Mouse (Mus musculus) neural tube, postnatal 0 days (tissue): Measurements from ENCODE around the gene 3110009E18Rik. TPM values are rescaled to one million over a fixed set of nuclear protein-coding genes. Genes with fewer than 3 reads are reported as not detected.

Experiments
- polyA plus RNA-seq: library from polyadenylated mRNA; unstranded; fragments of >200 nt; fragmentation: Nextera tagmentation; extraction: Ambion mirVana; gene quantifications from 2 replicates; pipeline ENCODE4 v1.2.1, GENCODE M21; 2015

The 3110009E18Rik gene
- 15.8 and 16.0 TPM in 2 replicates for polyA plus RNA-seq

GRCm38 (mm10) chr1:120120969-120121811 lies at the start of gene 3110009E18Rik, which contains the start of gene Dbi:
Gene 3110009E18Rik, plus strand, starts transcription at chr1:120121187.
Gene Dbi, minus strand, starts transcription at chr1:120121078.

GRCm38 (mm10) chr1:120073519-120074306 lies 47.3 kb upstream of the 3110009E18Rik start, which contains the start of gene Tmem37:
Gene Tmem37, minus strand, starts transcription at chr1:120074074.

Other genes with a start within 250 kb of the 3110009E18Rik start
- gene Tmem177, start 208.0 kb upstream of the 3110009E18Rik start, polyA plus RNA-seq: 4.1 and 4.4 TPM in 2 replicates
- 0.19 and 0.25 TPM in 2 replicates for gene Cfap221, start 124.0 kb upstream of the 3110009E18Rik start, polyA plus RNA-seq
- gene Sctr, start 114.3 kb upstream of the 3110009E18Rik start, polyA plus RNA-seq: 0.86 and 0.99 TPM in 2 replicates
- gene Tmem37, start 47.1 kb upstream of the 3110009E18Rik start, polyA plus RNA-seq: 7.2 and 7.9 TPM in 2 replicates
- 3,176 and 3,426 TPM in 2 replicates for gene Dbi, start 109 bp upstream of the 3110009E18Rik start, polyA plus RNA-seq
- 4.9 and 5.8 TPM in 2 replicates for gene Steap3, start 151.5 kb downstream of the 3110009E18Rik start, polyA plus RNA-seq
- gene C1ql2, start 219.4 kb downstream of the 3110009E18Rik start, polyA plus RNA-seq: 3.1 and 4.0 TPM in 2 replicates